Mouse (Mus musculus): ENCODE results near the gene Dlgap3.

- TF ChIP-seq POLR2A (IDR thresholded peaks at IDR 0.05; ENCODE audit: extremely low read depth, insufficient read depth, low read length) (no peak), CTCF (IDR thresholded peaks at IDR 0.05; ENCODE audit: low read depth, low read length) (no peak)
Measured at GRCm38 (mm10) chr4:127200164-127200722, 31.2 kb downstream of the Dlgap3 start.
